Mouse (Mus musculus) embryo, embryonic 10 days (tissue): ENCODE results near the gene Mdk.

ENCODE experiments used
- DNase-seq: peaks from one replicate; pipeline ENCODE4 v3.0.0-alpha.2; 2015; ENCODE audit warnings: low spot score

The Mdk gene

GRCm38 (mm10) chr2:91932737-91933350, 747 bp upstream of the Mdk start:
- DNase-seq, result peak; percentile 57

- peak; percentile 93 for DNase-seq
Measured at GRCm38 (mm10) chr2:91931328-91932159, 553 bp downstream of the Mdk start.

GRCm38 (mm10) chr2:91930761-91931291, 1.3 kb downstream of the Mdk start:
- peak; percentile 49 for DNase-seq

GRCm38 (mm10) chr2:91929936-91930335, 2.2 kb downstream of the Mdk start:
- peak; percentile 97 for DNase-seq

- DNase-seq, result no peak
Measured at GRCm38 (mm10) chr2:91929455-91929854, 2.6 kb downstream of the Mdk start.

- DNase-seq, result peak; percentile 35
Measured at GRCm38 (mm10) chr2:91928534-91929350, 3.4 kb downstream of the Mdk start.

GRCm38 (mm10) chr2:91927826-91928533, 4.1 kb downstream of the Mdk start:
- DNase-seq, result peak; percentile 85

GRCm38 (mm10) chr2:91926949-91927348, 5.1 kb downstream of the Mdk start, which contains the start of gene Chrm4:
TSS of gene Chrm4 (plus strand) at chr2:91927249.
- DNase-seq, result no peak

- DNase-seq, result no peak
Measured at GRCm38 (mm10) chr2:91925442-91925841, 6.7 kb downstream of the Mdk start.

GRCm38 (mm10) chr2:91924726-91925125, 7.4 kb downstream of the Mdk start:
- DNase-seq, result no peak

GRCm38 (mm10) chr2:91923415-91924337, 8.4 kb downstream of the Mdk start:
- peak; percentile 90 for DNase-seq

- peak; percentile 23 for DNase-seq
Measured at GRCm38 (mm10) chr2:91922586-91923414, 9.3 kb downstream of the Mdk start.

- peak; percentile 81 for DNase-seq
Measured at GRCm38 (mm10) chr2:91921790-91922570, 10.1 kb downstream of the Mdk start.

- peak; percentile 86 for DNase-seq
Measured at GRCm38 (mm10) chr2:91921181-91921789, 10.8 kb downstream of the Mdk start.

GRCm38 (mm10) chr2:91920130-91920529, 12.0 kb downstream of the Mdk start:
- no peak for DNase-seq

GRCm38 (mm10) chr2:91917096-91917495, 15.0 kb downstream of the Mdk start:
- no peak for DNase-seq

- DNase-seq, result no peak
Measured at GRCm38 (mm10) chr2:91916346-91916977, 15.6 kb downstream of the Mdk start.
